Mouse (Mus musculus) embryo, embryonic 11.5 days (tissue): ENCODE measurements at regions not wholly inside any gene's neighbourhood (a gene's known extent, or its start where the extent isn't known, plus 50 kb on each side); places are given as distances from the start of the nearest gene placed in this dataset.

Experiments
- DNase-seq: peaks from one replicate; pipeline ENCODE4 v3.0.0-alpha.2; 2012; ENCODE audit warnings: low read depth, low spot score

DNA sequence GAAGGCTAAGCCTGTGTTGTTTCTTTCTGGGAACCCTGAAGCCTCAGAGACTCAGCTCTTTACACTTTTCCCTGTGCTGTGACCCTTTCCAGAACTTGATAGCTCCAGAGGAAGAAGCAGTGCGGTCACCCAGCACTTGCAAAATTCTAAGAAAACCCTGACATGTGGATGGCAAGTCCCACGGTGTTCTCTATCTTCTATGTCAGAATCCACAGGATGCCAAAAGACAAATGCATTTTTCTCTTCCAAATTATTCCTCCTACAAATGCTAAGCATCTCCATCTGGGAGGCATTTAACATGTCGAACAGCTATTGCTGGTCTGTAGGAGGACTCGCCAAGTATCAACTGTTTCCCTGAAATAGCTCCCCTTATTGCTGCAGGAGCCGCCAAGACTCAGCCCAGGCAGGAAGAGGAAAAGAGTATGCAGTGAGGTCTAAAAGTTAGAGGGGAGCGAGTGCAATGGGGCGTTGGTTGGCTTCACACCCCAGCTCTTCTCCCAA is 274.0 kb upstream of the Xylt1 start:
- no peak for DNase-seq

- no peak for DNase-seq
Measured at GRCm38 (mm10) chr7:117108391-117108790, 272.4 kb upstream of the Xylt1 start.

DNA sequence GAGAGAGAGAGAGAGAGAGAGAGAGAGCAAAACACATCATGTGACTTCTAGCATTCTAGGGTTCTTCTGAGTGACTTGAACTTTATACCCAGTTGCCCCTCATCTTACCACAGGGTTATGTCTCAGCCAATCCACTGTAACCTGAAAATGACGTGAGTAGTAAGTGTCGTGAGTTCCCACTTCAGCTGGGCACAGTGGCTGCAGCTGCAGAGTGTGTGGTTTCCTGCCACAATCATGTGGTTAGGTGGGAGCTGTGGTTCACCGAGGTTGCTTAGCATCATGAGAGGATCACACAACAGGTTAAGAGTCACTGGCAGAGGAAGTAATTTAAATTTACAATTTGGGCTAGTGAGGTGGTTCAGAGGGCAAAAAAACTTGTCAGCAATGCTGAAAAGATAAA is 253.1 kb upstream of the Xylt1 start:
- DNase-seq = no peak

GRCm38 (mm10) chr7:117134869-117135268 is 245.9 kb upstream of the Xylt1 start:
- no peak for DNase-seq

- no peak for DNase-seq
Measured at GRCm38 (mm10) chr7:117138681-117139080, 242.1 kb upstream of the Xylt1 start.

GRCm38 (mm10) chr7:117139245-117139970 is 241.4 kb upstream of the Xylt1 start:
- DNase-seq = peak; percentile 27

DNA sequence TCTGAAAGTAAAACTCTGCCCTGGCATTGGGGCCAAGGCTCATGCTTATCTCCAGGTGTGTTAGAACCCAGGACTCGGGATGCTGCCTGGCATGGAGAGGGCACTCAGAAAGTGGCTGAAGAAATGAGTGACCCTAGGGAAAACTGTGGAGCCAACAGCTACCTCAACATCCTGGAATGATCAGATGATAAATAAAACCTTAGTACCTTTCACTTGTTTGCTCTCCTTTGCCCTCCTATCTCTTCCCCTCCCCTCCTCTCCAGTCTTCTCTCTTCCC is 240.9 kb upstream of the Xylt1 start:
- DNase-seq = no peak

DNA sequence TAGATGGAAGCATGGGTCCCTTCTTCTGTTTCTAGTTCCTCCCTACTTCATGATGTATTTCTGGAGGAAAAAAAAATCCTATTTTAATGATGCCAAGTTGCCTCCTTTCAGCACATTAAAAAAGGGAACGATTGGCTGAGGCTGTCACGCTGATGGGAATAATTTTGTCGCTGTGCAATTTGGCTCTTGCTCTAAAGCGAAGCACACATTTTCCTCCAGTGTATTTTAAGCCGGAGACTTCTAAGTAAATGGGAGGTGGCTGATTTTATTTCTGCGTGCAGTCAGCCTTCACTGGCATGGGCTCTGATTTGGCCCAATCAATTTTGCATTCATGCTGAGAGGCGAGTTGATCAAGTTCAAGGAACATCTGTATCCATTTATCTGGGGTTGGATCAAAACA is 234.0 kb upstream of the Xylt1 start:
- DNase-seq = no peak

GRCm38 (mm10) chr7:117150355-117150754 is 230.4 kb upstream of the Xylt1 start:
- no peak for DNase-seq

GRCm38 (mm10) chr7:117153826-117154550 is 226.8 kb upstream of the Xylt1 start:
- DNase-seq = no peak

DNA sequence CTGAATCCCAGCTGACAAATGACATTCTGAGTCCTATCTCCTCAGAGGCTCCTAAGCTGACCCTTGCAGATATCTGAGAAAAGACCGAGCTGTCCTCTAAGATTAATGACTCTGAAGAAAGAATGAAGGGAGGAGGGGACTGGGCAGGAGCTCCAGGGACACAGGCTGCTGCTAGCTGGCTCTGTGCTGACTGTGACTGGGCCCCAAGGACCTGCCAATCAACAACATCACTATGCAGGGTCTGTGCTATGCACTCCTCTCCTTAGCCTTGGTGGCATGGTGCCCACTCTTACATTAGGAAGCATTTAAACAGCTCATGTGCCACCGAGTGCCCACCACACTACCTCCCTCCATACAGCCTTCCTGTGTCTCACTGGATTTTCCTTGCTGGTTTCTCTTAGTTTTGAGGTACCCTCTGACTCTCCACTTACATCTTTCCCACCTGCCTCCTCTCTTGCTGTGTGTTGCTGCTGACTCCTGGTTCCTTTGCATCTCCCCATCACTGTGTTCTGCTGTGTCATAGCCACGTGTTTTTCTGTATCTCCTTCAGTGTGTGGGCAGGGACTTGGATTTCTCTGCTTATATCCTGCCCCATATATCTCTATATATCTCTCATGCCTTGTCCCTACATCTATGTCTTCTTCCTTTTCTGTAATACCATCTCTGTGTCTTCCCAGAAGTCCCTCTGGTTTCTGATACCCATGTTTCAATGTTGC is 219.4 kb upstream of the Xylt1 start:
- no peak for DNase-seq

DNA sequence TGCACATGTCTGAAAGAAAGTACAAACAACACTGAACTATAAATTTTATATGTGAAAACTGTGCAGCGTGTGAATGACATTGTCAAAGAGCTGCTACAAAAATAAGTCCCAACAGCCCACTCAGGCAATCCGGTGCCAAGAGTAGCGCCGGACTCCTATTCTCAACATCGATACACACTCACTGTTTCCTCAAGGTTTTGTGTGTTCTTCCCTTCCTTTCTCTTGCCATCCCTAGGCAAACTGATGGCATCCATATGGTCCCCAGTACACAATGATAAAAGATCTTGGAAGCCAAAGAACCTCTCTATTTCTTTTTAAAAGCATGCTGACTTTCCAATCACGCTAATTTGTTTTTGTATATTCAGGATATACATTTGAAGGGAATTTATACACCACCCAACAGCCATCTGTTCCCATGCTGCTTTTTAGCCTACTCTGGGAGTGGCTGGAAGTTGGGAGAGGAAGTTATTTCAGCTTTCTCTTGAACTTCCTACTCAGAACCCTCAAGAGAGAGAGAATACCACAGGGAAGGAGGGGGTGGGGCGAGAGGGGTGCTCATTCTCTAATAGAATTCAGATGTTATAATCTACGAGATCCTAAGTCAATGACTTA is 205.9 kb upstream of the Xylt1 start:
- no peak for DNase-seq

DNA sequence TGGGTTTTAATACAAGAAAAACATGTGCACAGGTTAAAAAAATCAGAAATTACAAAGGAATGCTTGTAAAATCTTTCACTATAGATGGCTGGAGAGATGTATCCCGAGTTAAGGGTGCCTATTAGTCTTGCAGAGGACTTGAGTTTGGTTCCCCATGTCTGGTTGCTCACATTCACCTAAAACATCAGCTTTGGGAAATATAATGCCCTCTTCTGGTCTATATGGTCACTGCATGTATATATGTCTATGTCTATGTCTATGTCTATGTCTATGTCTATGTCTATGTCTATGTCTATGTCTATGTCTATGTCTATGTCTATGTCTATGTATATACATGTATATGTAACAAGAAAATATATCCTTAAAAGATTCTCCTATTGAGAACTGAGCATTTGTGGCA is 196.8 kb upstream of the Xylt1 start:
- no peak for DNase-seq

DNA sequence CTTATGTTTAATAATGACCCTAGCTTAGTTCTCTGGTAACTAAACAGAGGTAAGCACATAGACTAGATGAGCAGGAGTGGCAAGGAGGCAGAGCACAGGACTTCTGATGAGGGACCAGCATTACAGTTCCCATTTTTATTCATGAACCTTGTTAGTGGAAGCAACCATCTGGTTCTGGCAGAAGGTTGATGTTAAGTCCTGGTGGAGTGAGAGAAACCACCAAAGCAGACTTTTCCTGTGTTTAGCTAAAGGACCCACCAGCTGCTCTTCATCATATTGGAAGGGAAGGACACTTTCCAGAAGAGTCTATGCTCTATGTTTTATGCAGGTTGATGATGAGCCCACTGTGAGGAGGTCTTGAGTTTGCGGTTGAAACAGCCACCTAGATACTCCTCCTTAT is 194.9 kb upstream of the Xylt1 start:
- no peak for DNase-seq

DNA sequence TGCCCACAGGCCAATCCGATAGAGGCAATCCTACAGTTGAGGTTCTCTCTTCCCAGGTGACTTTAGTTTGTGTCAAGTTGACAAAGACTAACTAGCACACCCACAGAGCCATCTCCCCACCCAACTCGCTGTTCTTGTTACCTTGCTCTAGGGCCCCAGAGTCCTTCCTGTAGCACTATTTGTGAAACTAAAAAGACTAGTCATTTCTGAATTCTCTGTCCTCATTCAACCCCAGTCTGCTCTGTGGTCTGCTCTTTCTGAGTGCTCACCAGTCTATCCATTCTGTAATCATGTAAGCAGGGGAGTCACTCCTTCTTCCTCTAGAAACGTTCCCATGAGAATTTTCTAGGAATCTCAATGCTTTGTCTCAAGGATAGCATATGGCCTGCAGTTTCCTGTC is 184.2 kb upstream of the Xylt1 start:
- DNase-seq = no peak

DNA sequence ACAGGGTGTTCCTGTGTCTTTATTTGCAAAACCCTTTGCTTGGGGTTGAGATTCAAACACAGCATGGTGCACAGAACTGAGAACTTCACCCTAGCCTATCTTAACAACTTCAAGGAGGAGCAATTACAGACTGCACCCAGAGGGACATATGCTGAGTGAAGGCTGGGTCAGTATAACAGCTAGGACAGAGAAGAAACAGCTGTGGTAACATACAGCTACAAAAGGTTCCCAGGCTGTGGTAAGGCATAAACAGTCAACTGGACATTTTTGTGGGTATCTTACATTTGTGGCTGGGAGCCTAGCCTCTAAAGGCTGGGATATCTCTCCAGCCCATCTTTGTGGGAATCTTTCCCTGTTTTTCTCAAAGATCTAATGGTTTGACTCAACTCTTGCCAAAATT is 154.5 kb upstream of the Xylt1 start:
- DNase-seq = no peak

DNA sequence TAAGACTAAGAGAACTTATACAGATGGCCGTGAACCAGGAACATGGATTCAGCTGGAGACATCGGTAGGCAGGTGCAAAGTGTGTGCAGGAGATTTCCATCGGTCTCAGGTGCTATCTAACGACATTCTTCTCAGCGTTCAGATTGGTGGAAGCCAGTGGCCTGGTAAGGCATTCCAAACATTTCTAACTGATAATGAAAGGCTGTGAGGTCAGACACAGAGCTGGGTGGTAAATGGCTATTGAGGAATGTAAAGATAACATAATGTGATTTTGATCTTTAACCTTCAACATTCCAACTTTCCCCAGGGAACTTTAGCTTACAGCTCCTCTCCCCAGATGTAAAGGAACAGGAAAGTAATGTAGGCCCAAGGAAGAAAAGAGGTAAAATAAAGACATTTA is 151.2 kb upstream of the Xylt1 start:
- no peak for DNase-seq

- DNase-seq = no peak
Measured at GRCm38 (mm10) chr7:117256819-117257218, 124.0 kb upstream of the Xylt1 start.

DNA sequence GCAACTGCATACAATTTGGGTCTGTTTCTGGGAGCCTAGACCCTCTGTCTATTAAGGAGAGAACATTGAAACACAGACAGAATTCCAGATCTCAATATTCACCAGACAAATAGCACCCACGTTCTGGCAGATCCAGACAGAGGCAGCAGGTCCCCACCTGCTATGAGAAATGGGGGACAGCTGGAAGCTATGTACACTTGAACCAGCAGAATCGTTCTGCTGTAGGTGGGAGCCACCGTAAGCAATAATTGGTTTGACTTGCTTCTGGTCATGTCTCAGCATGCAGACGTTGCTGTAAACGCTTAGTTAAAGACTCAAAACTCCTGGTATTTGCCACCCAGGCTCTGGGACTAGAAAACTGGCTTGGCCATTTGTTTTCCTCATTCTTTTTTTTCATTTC is 122.2 kb upstream of the Xylt1 start:
- DNase-seq = no peak

DNA sequence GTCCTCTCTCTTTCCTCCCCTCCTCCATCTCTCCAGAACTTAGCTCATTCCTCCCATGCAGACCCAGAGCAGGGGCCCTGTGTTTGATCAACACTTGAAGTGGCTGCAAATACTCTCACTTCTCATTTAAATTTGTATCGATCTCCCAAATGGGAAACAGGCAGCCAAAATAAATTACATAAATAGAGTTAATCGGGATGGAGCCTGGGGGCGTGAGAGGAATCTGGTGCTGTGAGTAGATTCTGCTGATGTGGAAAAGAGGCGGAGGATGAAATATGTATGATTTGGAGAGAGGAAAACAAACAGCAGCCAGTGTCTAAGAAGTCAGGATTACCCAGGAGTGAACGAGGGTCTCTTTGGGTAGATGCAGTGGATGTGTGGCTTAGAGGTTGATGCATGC is 121.6 kb upstream of the Xylt1 start:
- DNase-seq = no peak

DNA sequence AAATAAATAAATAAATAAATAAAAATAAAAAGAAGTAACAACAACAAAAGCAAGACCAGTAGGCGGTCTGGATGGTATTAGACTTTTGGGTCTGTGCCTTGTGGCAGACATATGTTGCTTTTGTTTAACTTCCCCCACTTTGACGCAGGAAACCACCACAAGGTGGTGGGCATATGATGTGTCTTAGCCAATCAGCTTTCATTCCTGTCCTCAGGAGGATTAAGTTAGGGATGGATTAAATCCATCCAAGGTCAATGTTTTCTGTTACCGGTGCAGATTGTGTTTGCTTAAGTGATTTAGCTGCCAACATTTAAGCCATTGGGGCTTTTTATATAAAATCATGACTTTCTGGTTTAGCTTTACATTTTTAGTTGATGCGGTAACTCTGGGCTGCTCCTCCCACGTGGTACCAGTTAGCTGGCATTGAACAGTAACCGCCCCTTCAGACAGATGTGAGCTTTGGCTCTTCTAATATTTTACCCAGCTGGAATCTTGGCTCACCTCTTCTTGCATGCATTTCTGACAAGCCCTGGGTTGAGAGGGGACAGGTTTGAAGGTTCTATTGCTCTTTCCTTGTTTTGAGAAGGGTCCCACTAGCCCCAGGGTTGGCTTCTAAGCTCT is 121.0 kb upstream of the Xylt1 start:
- DNase-seq = no peak

- DNase-seq = no peak
Measured at GRCm38 (mm10) chr7:117260596-117260995, 120.2 kb upstream of the Xylt1 start.
